Mouse (Mus musculus): ENCODE data around the gene Olfr995. TPM values are rescaled to one million over a fixed set of nuclear protein-coding genes. Genes with fewer than 3 reads are reported as not detected.

Gene Olfr995
- total RNA-seq (2021): not detected
- long read RNA-seq, experiment 1: 0 reads
- long read RNA-seq, experiment 2: 0 reads

DNA sequence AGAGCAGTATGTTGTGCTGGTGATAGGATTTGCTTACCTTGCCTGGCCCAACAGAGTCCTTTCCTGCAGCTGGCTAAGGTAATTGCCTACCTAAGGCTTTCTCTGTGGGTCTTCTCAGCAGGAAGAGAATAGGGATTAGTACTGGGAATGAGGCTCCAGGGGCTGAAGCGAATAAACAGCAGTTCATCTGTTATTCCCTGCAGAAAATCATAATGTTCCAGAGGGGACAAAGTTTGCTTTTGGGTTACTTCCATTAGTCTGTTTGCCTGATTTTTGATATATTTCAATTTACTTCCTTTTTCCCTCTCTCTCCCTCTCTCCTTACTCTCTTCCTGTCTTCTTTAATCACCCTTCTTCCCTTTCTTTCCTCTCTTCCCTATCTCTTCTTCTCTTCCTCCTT, at the start of gene Olfr995:
Gene Olfr995 (minus strand): TSS at position 101 of the 400 bp plus-strand sequence.
- no peak within 1 kb of the TSS for H3K4me3 ChIP-seq
- DNase-seq (ENCODE audit: extremely low spot score in 1 of 2, low spot score in 2 of 2): no peak
- intact Hi-C loops (cut with DNase I): no loop called here
- no peak within 1 kb of the TSS for H3K27ac ChIP-seq
- no peak for TF ChIP-seq CTCF (IDR thresholded peaks at IDR 0.05)

DNA sequence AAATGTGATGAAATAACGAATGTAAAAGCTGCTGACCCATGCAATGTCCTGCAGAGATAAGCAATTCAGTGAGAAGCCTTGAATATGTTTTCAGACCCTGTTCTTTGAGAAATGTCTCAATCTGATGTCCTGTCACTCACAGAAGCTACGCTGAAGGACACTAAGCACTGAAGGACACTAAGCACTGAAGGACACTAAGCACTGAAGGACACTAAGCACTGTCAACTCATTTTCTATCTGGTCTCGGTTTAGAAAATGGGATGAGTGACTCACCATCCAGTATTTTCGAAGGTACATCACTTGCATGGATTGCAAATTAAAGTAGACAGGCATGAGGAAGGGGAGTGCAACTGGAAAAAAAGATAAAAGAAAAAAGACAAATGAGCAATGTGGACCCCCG, 47.0 kb upstream of the Olfr995 start:
- Histone ChIP-seq H3K27ac (no peak overlapping the region), H3K4me3 (no peak overlapping the region)
- intact Hi-C loops (cut with DNase I): no loop called here
- no peak for DNase-seq (ENCODE audit: extremely low spot score in 1 of 2, low spot score in 2 of 2)
- TF ChIP-seq CTCF (IDR thresholded peaks at IDR 0.05): no peak

DNA sequence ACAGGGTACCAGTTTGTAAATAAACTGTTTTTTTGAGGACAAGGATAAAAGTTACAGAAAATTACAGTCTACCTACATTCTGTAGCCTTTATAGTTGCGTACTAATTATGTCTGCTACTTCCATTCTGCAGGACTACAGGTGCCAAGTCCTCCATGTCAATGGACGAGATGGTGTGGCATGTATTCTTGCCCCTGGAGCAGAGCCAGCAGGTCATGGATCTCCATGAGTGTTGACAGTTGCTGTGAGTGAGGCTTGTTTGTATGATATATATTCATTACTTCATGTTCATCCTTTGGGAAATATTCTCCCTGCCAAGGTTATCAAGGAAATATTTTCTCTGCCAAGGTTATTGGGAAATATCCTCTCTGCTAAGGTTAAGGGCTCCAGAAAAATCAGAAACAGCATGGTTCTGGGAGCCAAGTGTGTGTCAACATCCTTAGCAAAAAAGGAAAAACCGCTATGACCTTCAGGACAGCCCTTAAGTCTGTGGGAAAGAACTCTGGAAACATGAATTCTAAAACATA, 23.4 kb upstream of the Olfr995 start:
- no peak overlapping the region for H3K4me3 ChIP-seq
- DNase-seq (ENCODE audit: extremely low spot score in 1 of 2, low spot score in 2 of 2): no peak
- no peak overlapping the region for H3K27ac ChIP-seq
- TF ChIP-seq CTCF (IDR thresholded peaks at IDR 0.05): no peak
- intact Hi-C loops (cut with DNase I): no loop called here

DNA sequence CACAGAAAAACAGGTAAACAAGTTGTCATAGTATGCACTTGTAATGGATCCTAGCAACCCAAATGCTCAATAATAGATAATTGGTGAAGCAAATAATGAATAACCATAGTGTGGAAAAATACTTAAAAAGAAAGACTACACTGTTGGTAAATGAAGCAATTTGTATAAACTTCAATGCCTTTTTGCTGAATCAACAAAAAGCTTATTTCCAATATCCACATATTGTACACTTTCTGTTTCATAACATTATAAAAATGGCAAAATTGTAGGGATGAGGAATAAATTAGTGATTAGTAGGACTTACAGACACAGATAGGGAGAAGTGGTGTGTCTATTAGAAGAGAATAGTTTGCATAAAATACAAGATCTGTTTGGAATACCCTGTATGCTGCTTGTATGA, 893 bp downstream of the Olfr995 start:
- intact Hi-C loops (cut with DNase I): no loop called here
- TF ChIP-seq CTCF (IDR thresholded peaks at IDR 0.05): no peak
- Histone ChIP-seq H3K27ac (no peak overlapping the region), H3K4me3 (no peak overlapping the region)
- DNase-seq (ENCODE audit: extremely low spot score in 1 of 2, low spot score in 2 of 2): no peak

DNA sequence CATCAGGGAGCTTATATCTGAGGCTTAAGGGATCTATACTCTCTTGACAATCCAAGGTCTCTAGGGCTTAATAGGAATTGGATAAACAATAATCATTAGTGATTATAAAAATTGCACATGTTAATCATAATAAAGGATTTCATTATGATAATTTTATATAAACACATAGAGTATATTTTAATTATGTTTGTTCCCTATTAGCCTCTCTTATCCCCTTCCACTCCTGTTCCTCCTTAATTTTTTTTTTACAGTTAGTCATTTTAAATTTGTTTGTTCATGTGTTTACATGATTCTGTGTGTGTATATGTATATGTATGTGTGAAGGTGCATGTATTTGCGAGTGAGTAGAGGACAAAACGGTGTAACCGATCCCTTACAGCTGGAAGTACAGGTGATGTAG, 7.1 kb downstream of the Olfr995 start, which contains the start of gene Olfr994:
Gene Olfr994 (minus strand): TSS at position 101 of the 400 bp plus-strand sequence.
- H3K4me3 ChIP-seq: no peak within 1 kb of the TSS
- H3K27ac ChIP-seq: no peak within 1 kb of the TSS
- intact Hi-C loops (cut with DNase I): no loop called here
- no peak for TF ChIP-seq CTCF (IDR thresholded peaks at IDR 0.05)
- no peak for DNase-seq (ENCODE audit: extremely low spot score in 1 of 2, low spot score in 2 of 2)

DNA sequence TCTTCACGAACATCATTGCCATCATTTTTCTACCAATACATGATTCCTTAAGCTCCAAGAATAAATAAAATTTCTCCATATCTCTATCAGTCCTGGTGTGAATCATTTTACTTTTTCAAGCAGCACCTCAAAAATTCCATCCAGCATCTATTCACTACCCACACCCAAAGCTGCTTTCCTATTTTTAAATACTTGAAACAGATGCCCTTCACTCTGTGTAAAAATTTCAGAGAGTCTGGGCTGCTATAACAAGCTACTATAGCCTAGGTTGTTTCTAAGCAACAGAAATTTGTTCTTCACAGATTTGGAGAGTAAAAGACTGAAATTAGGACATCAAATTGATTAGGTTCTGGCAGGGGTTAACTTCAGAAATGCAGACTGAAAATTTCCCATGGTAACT, 17.5 kb downstream of the Olfr995 start:
- TF ChIP-seq CTCF (IDR thresholded peaks at IDR 0.05): no peak
- Histone ChIP-seq H3K4me3 (no peak overlapping the region), H3K27ac (peak overlapping the region; percentile 30; the same call in 1 of the 2 replicates)
- intact Hi-C loops (cut with DNase I): loop anchor here (10.0 kb wide), 1 partner anchor 141 kb away; no protein-coding TSS in a partner anchor
- DNase-seq (ENCODE audit: extremely low spot score in 1 of 2, low spot score in 2 of 2): no peak

DNA sequence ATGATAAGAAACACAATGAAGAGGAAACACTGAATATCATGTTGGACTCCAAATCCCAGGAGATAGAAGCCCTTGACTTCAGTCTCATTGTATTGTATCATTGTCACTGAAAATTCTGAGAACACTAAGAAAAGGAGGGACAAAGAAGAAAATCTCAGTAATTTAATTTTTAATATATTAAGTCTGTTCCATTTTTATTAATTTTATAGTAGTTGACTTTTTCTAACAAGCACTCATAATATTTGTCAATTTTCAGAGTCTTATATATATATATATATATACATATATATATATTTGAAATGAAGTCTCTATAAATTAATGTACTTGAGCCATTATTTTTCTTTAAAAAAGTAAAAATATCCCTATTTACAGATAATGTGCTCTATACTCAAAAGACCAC, 28.7 kb downstream of the Olfr995 start, which contains the start of gene Olfr993:
Gene Olfr993 (minus strand): TSS at position 101 of the 400 bp plus-strand sequence.
- no peak for DNase-seq (ENCODE audit: extremely low spot score in 1 of 2, low spot score in 2 of 2)
- intact Hi-C loops (cut with DNase I): no loop called here
- Histone ChIP-seq H3K27ac (no peak within 1 kb of the TSS), H3K4me3 (no peak within 1 kb of the TSS)
- TF ChIP-seq CTCF (IDR thresholded peaks at IDR 0.05): no peak

DNA sequence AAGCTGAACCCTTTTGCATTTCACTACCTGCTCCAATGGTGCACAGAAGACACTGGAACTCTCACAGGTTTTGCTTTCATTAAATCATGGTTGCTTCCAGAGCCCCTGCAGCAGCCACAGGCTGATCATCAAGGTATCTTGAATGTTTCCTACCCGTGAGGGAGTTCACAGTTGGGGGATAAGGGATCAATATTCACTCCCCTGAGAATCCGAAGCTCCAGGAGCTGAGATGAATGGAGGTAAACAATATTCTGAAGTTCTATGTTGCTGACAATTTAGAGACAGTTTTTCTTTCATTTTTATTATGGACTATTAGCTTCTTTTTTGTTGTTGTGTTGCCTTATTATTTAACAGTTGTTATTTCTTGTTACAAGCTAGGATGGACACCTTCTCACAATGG, 34.1 kb downstream of the Olfr995 start, which contains the start of gene Olfr992:
Gene Olfr992 (minus strand): TSS at position 101 of the 400 bp plus-strand sequence.
- intact Hi-C loops (cut with DNase I): no loop called here

More for the DNA sequence above, 34.1 kb downstream of the Olfr995 start, which contains the start of gene Olfr992:
- Histone ChIP-seq H3K27ac (no peak within 1 kb of the TSS), H3K4me3 (no peak within 1 kb of the TSS)
- no peak for DNase-seq (ENCODE audit: extremely low spot score in 1 of 2, low spot score in 2 of 2)
- no peak for TF ChIP-seq CTCF (IDR thresholded peaks at IDR 0.05)

Other genes starting within 250 kb of the Olfr995 start
- gene Lrrc55, start 246.4 kb downstream of the Olfr995 start, total RNA-seq (2021): 10 to 100 TPM; 32.8 to 36.5 TPM
- gene Olfr987, start 104.3 kb downstream of the Olfr995 start, total RNA-seq (2021): not detected
- not detected for gene Olfr988, start 80.4 kb downstream of the Olfr995 start, total RNA-seq (2021)
- gene Olfr992, start 34.2 kb downstream of the Olfr995 start, total RNA-seq (2021): not detected
- not detected for gene Olfr993, start 28.8 kb downstream of the Olfr995 start, total RNA-seq (2021)
- gene Olfr994, start 7.2 kb downstream of the Olfr995 start, total RNA-seq (2021): not detected
- not detected for gene 4833423E24Rik, start 75.4 kb upstream of the Olfr995 start, total RNA-seq (2021)
- gene Olfr996, start 135.6 kb upstream of the Olfr995 start, total RNA-seq (2021): not detected
- gene Olfr998, start 145.3 kb upstream of the Olfr995 start, total RNA-seq (2021): not detected
- gene Olfr1000, start 168.3 kb upstream of the Olfr995 start, total RNA-seq (2021): not detected
- not detected for gene Olfr1002, start 207.1 kb upstream of the Olfr995 start, total RNA-seq (2021)
- not detected for gene Olfr154, start 220.8 kb upstream of the Olfr995 start, total RNA-seq (2021)
- gene Olfr1006, start 235.1 kb upstream of the Olfr995 start, total RNA-seq (2021): not detected
- gene Olfr1008, start 245.8 kb upstream of the Olfr995 start, total RNA-seq (2021): not detected